Mouse (Mus musculus) cerebellum, adult (tissue): ENCODE data around the gene Txn2.

ENCODE experiments used
- ATAC-seq: cut with Nextera tagmentation; 2 replicates; pipeline ENCODE4 v1.9.2; 2017; ENCODE audit warnings: mild to moderate bottlenecking, moderate library complexity, mixed read lengths; ENCODE audit not compliant: insufficient number of reproducible peaks, low FRiP score, low TSS enrichment

Txn2 gene

GRCm38 (mm10) chr15:77934968-77935367 lies 6.2 kb upstream of the Txn2 start:
- ATAC-seq: no peak

- ATAC-seq: no peak
These were observed 5.5 kb upstream of the Txn2 start for GRCm38 (mm10) chr15:77934326-77934725.

- ATAC-seq: peak; percentile 41
These were observed 5.0 kb upstream of the Txn2 start for GRCm38 (mm10) chr15:77933770-77934169.

- no peak for ATAC-seq
These were observed 4.4 kb upstream of the Txn2 start for GRCm38 (mm10) chr15:77933222-77933621.

- ATAC-seq: no peak
These were observed 2.8 kb upstream of the Txn2 start for GRCm38 (mm10) chr15:77931689-77932016.

GRCm38 (mm10) chr15:77930986-77931688 lies 2.3 kb upstream of the Txn2 start:
- ATAC-seq: no peak

GRCm38 (mm10) chr15:77929804-77930203 lies 998 bp upstream of the Txn2 start:
- ATAC-seq: no peak

GRCm38 (mm10) chr15:77928091-77928490 lies 715 bp downstream of the Txn2 start:
- ATAC-seq: no peak

GRCm38 (mm10) chr15:77926921-77927320 lies 1.9 kb downstream of the Txn2 start:
- no peak for ATAC-seq

GRCm38 (mm10) chr15:77925195-77925594 lies 3.6 kb downstream of the Txn2 start:
- ATAC-seq: no peak

- ATAC-seq: no peak
These were observed 5.4 kb downstream of the Txn2 start for GRCm38 (mm10) chr15:77923267-77924035.

GRCm38 (mm10) chr15:77922710-77923109 lies 6.1 kb downstream of the Txn2 start:
- no peak for ATAC-seq

GRCm38 (mm10) chr15:77921636-77922035 lies 7.2 kb downstream of the Txn2 start:
- ATAC-seq: no peak

GRCm38 (mm10) chr15:77920511-77921462 lies 8.0 kb downstream of the Txn2 start:
- ATAC-seq: no peak

- ATAC-seq: no peak
These were observed 9.4 kb downstream of the Txn2 start for GRCm38 (mm10) chr15:77919441-77919840.

- peak; percentile 57; the same call in 1 of the 2 replicates for ATAC-seq
These were observed 11.8 kb downstream of the Txn2 start for GRCm38 (mm10) chr15:77916851-77917544.

GRCm38 (mm10) chr15:77915287-77915686 lies 13.5 kb downstream of the Txn2 start:
- ATAC-seq: no peak

GRCm38 (mm10) chr15:77914507-77914906 lies 14.3 kb downstream of the Txn2 start:
- no peak for ATAC-seq

- no peak for ATAC-seq
These were observed 15.8 kb downstream of the Txn2 start for GRCm38 (mm10) chr15:77913054-77913453.

- ATAC-seq: no peak
These were observed 16.2 kb downstream of the Txn2 start for GRCm38 (mm10) chr15:77912585-77912984.
